Mouse (Mus musculus): ENCODE measurements around the gene Fibcd1. TPM values are rescaled to one million over a fixed set of nuclear protein-coding genes. Genes with fewer than 3 reads are reported as not detected.

Fibcd1 gene
- total and polyA plus RNA-seq, 3 experiments, result not detected

DNA sequence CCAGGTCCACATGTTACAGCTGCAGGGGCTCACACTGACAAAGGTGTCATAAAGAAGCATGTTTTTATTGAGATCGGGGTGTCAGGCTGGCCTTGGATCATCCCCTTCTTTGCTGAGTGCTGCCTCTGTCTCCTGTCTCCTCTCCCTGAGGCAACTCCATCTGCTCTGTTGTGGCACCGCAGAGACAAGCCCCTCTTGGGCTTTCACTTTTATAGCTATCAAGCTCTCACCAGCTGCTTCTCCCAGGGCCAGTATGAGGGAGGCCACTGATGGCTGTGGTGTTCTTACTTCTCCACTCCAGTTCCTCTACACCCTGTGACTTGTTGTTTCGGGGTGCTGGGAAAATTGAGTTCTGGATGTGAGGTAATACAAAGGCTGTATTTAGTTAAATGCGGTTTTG is 76.7 kb downstream of the Fibcd1 start:
- Histone ChIP-seq H3K9me3 (replicated peaks; ENCODE audit: insufficient read depth, low read length) (no peaks in the 10 kb centered on the region), H3K27me3 (ENCODE audit: control insufficient read depth in 1 of 2, insufficient read depth in 2 of 2, low read length in 2 of 2) (no peaks in the 10 kb centered on the region), H3K9ac (ENCODE audit: control insufficient read depth, low read depth, low read length, poor library complexity, severe bottlenecking) (no peak overlapping the region), H3K36me3 (ENCODE audit: control insufficient read depth in 1 of 2, insufficient read depth in 2 of 2, low read length in 2 of 2) (peaks cover 0 to 2% of the 10 kb centered on the region in 2 experiments; a peak in 2 of 4 replicates), H3K4me3 (ENCODE audit: control insufficient read depth in 1 of 2, insufficient read depth in 1 of 2, low read depth in 2 of 2, low read length in 2 of 2) (no peak overlapping the region), H3K79me2 (ENCODE audit: control insufficient read depth, insufficient read depth, low read length, poor library complexity) (peaks cover 29% of the 10 kb centered on the region), H3K27ac (ENCODE audit: control insufficient read depth, low read depth, low read length) (no peak overlapping the region), H3K4me1 (ENCODE audit: control insufficient read depth in 1 of 2, insufficient read depth in 2 of 2, low read length in 2 of 2) (peaks cover 4 to 6% of the 10 kb centered on the region in 2 experiments; a peak in 3 of 4 replicates)
- no peak for DNase-seq (ENCODE audit: low read depth, low spot score)
- TF ChIP-seq CTCF (IDR thresholded peaks at IDR 0.05 in 2 of 3, conservative IDR thresholded peaks at IDR 0.05 in 1 of 3; ENCODE audit: control insufficient read depth in 1 of 3, insufficient read depth in 1 of 3, low read depth in 2 of 3, low read length in 3 of 3, poor library complexity in 1 of 3, severe bottlenecking in 1 of 3) (no peak), ZMIZ1 (IDR thresholded peaks at IDR 0.05; ENCODE audit: low read depth, low read length) (no peak), MAX (IDR thresholded peaks at IDR 0.05; ENCODE audit: low read length) (no peak), MAZ (IDR thresholded peaks at IDR 0.05; ENCODE audit: low read depth, low read length) (no peak), ETS1 (IDR thresholded peaks at IDR 0.05; ENCODE audit: low read depth, low read length) (no peak), ZKSCAN1 (IDR thresholded peaks at IDR 0.05; ENCODE audit: low read depth, low read length) (no peak), MXI1 (IDR thresholded peaks at IDR 0.05; ENCODE audit: low read depth, low read length) (no peak), MYC (IDR thresholded peaks at IDR 0.05; ENCODE audit: low read depth, low read length) (no peak), POLR2A (IDR thresholded peaks at IDR 0.05; ENCODE audit: control insufficient read depth in 1 of 2, insufficient read depth in 1 of 2, low read depth in 1 of 2, low read length in 2 of 2, poor library complexity in 1 of 2) (no peak), HCFC1 (IDR thresholded peaks at IDR 0.05; ENCODE audit: low read depth, low read length) (no peak), KAT2A (conservative IDR thresholded peaks at IDR 0.05; ENCODE audit: low read depth, low read length) (no peak), BHLHE40 (IDR thresholded peaks at IDR 0.05; ENCODE audit: borderline replicate concordance, low read depth, low read length) (no peak), USF1 (IDR thresholded peaks at IDR 0.05; ENCODE audit: low read depth, low read length) (no peak), MYB (IDR thresholded peaks at IDR 0.05; ENCODE audit: low read depth, low read length) (no peak), RCOR1 (IDR thresholded peaks at IDR 0.05; ENCODE audit: low read depth, low read length) (no peak), E2F4 (IDR thresholded peaks at IDR 0.05; ENCODE audit: borderline replicate concordance, low read depth, low read length) (no peak), SMC3 (IDR thresholded peaks at IDR 0.05; ENCODE audit: low read depth, low read length) (no peak)

- Histone ChIP-seq H3K27ac (ENCODE audit: control insufficient read depth, low read depth, low read length) (no peak overlapping the region), H3K27me3 (ENCODE audit: control insufficient read depth in 1 of 2, insufficient read depth in 2 of 2, low read length in 2 of 2) (no peaks in the 10 kb centered on the region), H3K9me3 (replicated peaks; ENCODE audit: insufficient read depth, low read length) (no peaks in the 10 kb centered on the region), H3K36me3 (ENCODE audit: control insufficient read depth in 1 of 2, insufficient read depth in 2 of 2, low read length in 2 of 2) (peaks cover 0 to 10% of the 10 kb centered on the region in 2 experiments; a peak in 2 of 4 replicates), H3K9ac (ENCODE audit: control insufficient read depth, low read depth, low read length, poor library complexity, severe bottlenecking) (no peak overlapping the region), H3K4me1 (ENCODE audit: control insufficient read depth in 1 of 2, insufficient read depth in 2 of 2, low read length in 2 of 2) (peaks cover 4 to 14% of the 10 kb centered on the region in 2 experiments), H3K79me2 (ENCODE audit: control insufficient read depth, insufficient read depth, low read length, poor library complexity) (peaks cover 31% of the 10 kb centered on the region), H3K4me3 (ENCODE audit: control insufficient read depth in 1 of 2, insufficient read depth in 1 of 2, low read depth in 2 of 2, low read length in 2 of 2) (no peak overlapping the region)
- TF ChIP-seq MYC (IDR thresholded peaks at IDR 0.05; ENCODE audit: low read depth, low read length) (no peak), ZKSCAN1 (IDR thresholded peaks at IDR 0.05; ENCODE audit: low read depth, low read length) (no peak), HCFC1 (IDR thresholded peaks at IDR 0.05; ENCODE audit: low read depth, low read length) (no peak), USF1 (IDR thresholded peaks at IDR 0.05; ENCODE audit: low read depth, low read length) (no peak), SIN3A (IDR thresholded peaks at IDR 0.05; ENCODE audit: low read length) (no peak), ZNF384 (IDR thresholded peaks at IDR 0.05; ENCODE audit: low read depth, low read length) (no peak), POLR2A (IDR thresholded peaks at IDR 0.05; ENCODE audit: control insufficient read depth in 1 of 2, insufficient read depth in 1 of 2, low read depth in 1 of 2, low read length in 2 of 2, poor library complexity in 1 of 2) (no peak), RAD21 (IDR thresholded peaks at IDR 0.05; ENCODE audit: low read depth, low read length) (no peak), MXI1 (IDR thresholded peaks at IDR 0.05; ENCODE audit: low read depth, low read length) (no peak), ZC3H11A (IDR thresholded peaks at IDR 0.05; ENCODE audit: low read depth, low read length) (no peak), POLR2AphosphoS2 (IDR thresholded peaks at IDR 0.05; ENCODE audit: low read length) (no peak)
- no peak for DNase-seq (ENCODE audit: low read depth, low spot score)
These were observed 78.0 kb downstream of the Fibcd1 start for GRCm38 (mm10) chr2:31767815-31768214.

Measured in MEL (cell line).